Mouse (Mus musculus) E14TG2a.4 (cell line): ENCODE measurements at regions not wholly inside any gene's neighbourhood (a gene's known extent, or its start where the extent isn't known, plus 50 kb on each side); places are given as distances from the start of the nearest gene placed in this dataset.

Experiments
- CTCF ChIP-seq: conservative IDR thresholded peaks from 2 replicates; pipeline ENCODE4 v1.5.1; 2014; ENCODE audit warnings: low read length
- NANOG ChIP-seq: IDR thresholded peaks from 2 replicates; pipeline ENCODE4 v1.6.1; 2014; ENCODE audit warnings: borderline replicate concordance, low read length, mixed read lengths
- POU5F1 ChIP-seq: IDR thresholded peaks from 2 replicates; pipeline ENCODE4 v1.6.1; 2014; ENCODE audit warnings: low read length, borderline replicate concordance

DNA sequence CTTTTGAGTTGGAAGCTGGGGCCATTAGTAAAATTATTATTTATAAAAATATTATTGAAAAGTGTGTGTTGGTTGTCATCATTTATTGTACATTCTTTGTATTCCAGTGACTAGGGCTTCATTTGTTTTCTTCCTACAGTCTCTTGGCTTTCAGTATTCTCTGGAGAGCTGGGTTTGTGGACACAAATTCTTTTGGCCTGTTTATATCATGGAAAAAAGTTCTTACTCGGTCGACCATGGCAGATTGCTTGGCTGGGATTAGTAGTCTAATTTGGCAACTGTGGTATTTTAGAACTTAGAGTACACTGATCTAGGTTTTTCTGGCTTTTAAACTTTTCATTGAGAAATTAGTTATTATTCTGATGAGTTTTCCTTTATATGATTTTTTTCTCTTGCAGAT, 183.6 kb downstream of the 1700064H15Rik start:
- TF ChIP-seq CTCF, result no peak
- TF ChIP-seq POU5F1, result no peak
- TF ChIP-seq NANOG, result no peak
